Mouse (Mus musculus): ENCODE measurements at regions not wholly inside any gene's neighbourhood (a gene's known extent, or its start where the extent isn't known, plus 50 kb on each side); places are given as distances from the start of the nearest gene placed in this dataset.

DNA sequence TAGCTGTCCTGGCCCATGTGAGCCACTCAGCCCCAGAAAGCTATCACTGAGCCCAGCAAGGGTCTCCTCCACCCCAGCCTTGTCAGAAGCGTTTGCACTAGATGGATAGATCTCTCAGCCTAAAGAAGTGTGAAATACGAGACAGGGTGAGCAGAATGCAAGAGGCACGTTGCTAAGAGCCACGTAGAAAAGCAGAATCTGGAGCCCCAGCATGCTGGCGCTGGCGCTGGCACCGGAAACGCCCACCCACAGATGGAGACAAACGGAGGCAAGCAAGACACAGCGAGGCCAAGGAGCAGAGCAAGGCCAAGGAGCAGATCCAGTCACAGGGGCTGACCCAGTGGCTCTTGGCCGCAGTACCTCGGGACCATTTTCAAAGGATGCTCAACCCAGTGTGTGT lies 100.9 kb upstream of the Zfp536 start:
- TF ChIP-seq CTCF (IDR thresholded peaks at IDR 0.05; ENCODE audit: borderline replicate concordance, extremely low read depth, insufficient read depth, insufficient read length) = no peak
- no peak for TF ChIP-seq POLR2A (IDR thresholded peaks at IDR 0.05; ENCODE audit: borderline replicate concordance, extremely low read depth, insufficient read depth, insufficient read length, poor library complexity, severe bottlenecking)
